11 mouse cellular contexts compared by ENCODE assay signal in the genomic region with DNA sequence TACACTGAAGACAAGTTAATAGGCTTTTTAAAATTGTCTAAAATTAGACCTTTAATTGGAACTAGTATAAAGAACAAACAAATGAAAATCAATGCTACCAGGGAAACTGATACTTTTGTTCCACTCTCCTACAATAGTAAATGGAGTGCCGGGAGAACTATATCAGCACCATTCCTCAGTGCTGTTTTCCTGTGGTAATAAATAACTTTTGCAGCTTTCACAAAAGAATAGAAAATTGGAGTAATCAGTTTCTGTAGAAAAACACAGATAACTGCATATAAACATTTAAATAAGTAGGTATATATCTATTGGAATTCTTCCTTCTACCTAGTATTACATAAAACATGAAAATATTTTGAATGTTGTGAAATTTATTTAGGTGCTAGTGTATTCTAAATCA. TPM values are rescaled to one million over a fixed set of nuclear protein-coding genes. Genes with fewer than 3 reads are reported as not detected.
A peak's percentile ranks its signal among the peaks of the same experiment; 100 is the strongest.
DNase-seq lines count a peak whose midpoint lies in the region; ATAC-seq and TF ChIP-seq lines count a peak whose summit lies in the region.
"Had no signal": no experiment of that assay in that cellular context is flagged by ENCODE, and none has a peak within 500 bp of the region (broad histone marks: within the 10 kb centered on the region; RNA-seq: fewer than 3 reads in every experiment).

No protein-coding gene starts in this region.

- no peaks in the 10 kb centered on the region for H3K9me3 ChIP-seq in hindbrain, embryonic 12.5 days (replicated peaks)
- no peaks in the 10 kb centered on the region for H3K9me3 ChIP-seq in hindbrain, embryonic 13.5 days
- no peaks in the 10 kb centered on the region for H3K9me3 ChIP-seq in midbrain, embryonic 12.5 days
- H3K9me3 ChIP-seq in midbrain, embryonic 16.5 days (replicated peaks; ENCODE audit: control insufficient read depth, low read length, poor library complexity, severe bottlenecking): no peaks in the 10 kb centered on the region
- H3K9me3 ChIP-seq in forebrain, postnatal 0 days (ENCODE audit: low read length): no peaks in the 10 kb centered on the region
- H3K9me3 ChIP-seq: embryonic facial prominence, embryonic 13.5 days had no signal

- DNase-seq in forebrain, postnatal 0 days: no peak
- no peak for DNase-seq in thymus, postnatal 14 days
- DNase-seq: cerebellum, adult 9-11 months; left cerebral cortex, postnatal 4 days; midbrain, embryonic 14.5 days had no signal

- no peak for ATAC-seq in hindbrain, embryonic 12.5 days (ENCODE audit: low FRiP score)
- ATAC-seq in hindbrain, embryonic 13.5 days (ENCODE audit: low FRiP score): no peak
- ATAC-seq in midbrain, embryonic 12.5 days (ENCODE audit: low FRiP score, low read depth): no peak
- no peak for ATAC-seq in midbrain, embryonic 16.5 days
- no peak for ATAC-seq in forebrain, postnatal 0 days
- ATAC-seq in cerebellum, adult (ENCODE audit: insufficient number of reproducible peaks, low FRiP score, low TSS enrichment): no peak

- 0 out of 2 replicates have a peak overlapping the region, but pooled peaks have one; percentile 30 for H3K4me2 ChIP-seq in hindbrain, embryonic 12.5 days (replicated peaks)
- no peak overlapping the region for H3K4me2 ChIP-seq in hindbrain, embryonic 13.5 days
- H3K4me2 ChIP-seq in midbrain, embryonic 12.5 days (replicated peaks): peak overlapping the region; percentile 32; the same call in 1 of the 2 replicates
- H3K4me2 ChIP-seq in midbrain, embryonic 16.5 days (ENCODE audit: low read length): no peak overlapping the region
- 0 out of 2 replicates have a peak overlapping the region, but pooled peaks have one; percentile 17 for H3K4me2 ChIP-seq in forebrain, postnatal 0 days (ENCODE audit: low read depth)
- H3K4me2 ChIP-seq: embryonic facial prominence, embryonic 13.5 days had no signal

- 31% methylated on average over 1 of the region's 1 CpGs for WGBS in hindbrain, embryonic 12.5 days
- 29% methylated on average over 1 of the region's 1 CpGs for WGBS in hindbrain, embryonic 13.5 days
- WGBS in midbrain, embryonic 12.5 days: 29% methylated on average over 1 of the region's 1 CpGs
- WGBS in midbrain, embryonic 16.5 days: 40% methylated on average over 1 of the region's 1 CpGs
- WGBS in forebrain, postnatal 0 days: 36% methylated on average over 1 of the region's 1 CpGs

- no peak overlapping the region for H3K27ac ChIP-seq in hindbrain, embryonic 12.5 days
- H3K27ac ChIP-seq in hindbrain, embryonic 13.5 days: no peak overlapping the region
- no peak overlapping the region for H3K27ac ChIP-seq in midbrain, embryonic 12.5 days (replicated peaks)
- H3K27ac ChIP-seq in midbrain, embryonic 16.5 days (ENCODE audit: low read length): no peak overlapping the region
- no peak overlapping the region for H3K27ac ChIP-seq in forebrain, postnatal 0 days (ENCODE audit: low read depth, low read length)
- H3K27ac ChIP-seq: embryonic facial prominence, embryonic 13.5 days had no signal

- H3K9ac ChIP-seq in hindbrain, embryonic 12.5 days: no peak overlapping the region
- H3K9ac ChIP-seq in hindbrain, embryonic 13.5 days: no peak overlapping the region
- no peak overlapping the region for H3K9ac ChIP-seq in midbrain, embryonic 12.5 days (replicated peaks)
- no peak overlapping the region for H3K9ac ChIP-seq in midbrain, embryonic 16.5 days (ENCODE audit: low read depth, low read length)
- no peak overlapping the region for H3K9ac ChIP-seq in forebrain, postnatal 0 days
- H3K9ac ChIP-seq: embryonic facial prominence, embryonic 13.5 days had no signal

- H3K4me3 ChIP-seq in hindbrain, embryonic 12.5 days: no peak overlapping the region
- H3K4me3 ChIP-seq in hindbrain, embryonic 13.5 days: no peak overlapping the region
- H3K4me3 ChIP-seq in midbrain, embryonic 12.5 days: 0 out of 2 replicates have a peak overlapping the region, but pooled peaks have one; percentile 18
- no peak overlapping the region for H3K4me3 ChIP-seq in midbrain, embryonic 16.5 days (ENCODE audit: low read depth, low read length)
- no peak overlapping the region for H3K4me3 ChIP-seq in forebrain, postnatal 0 days (ENCODE audit: low read depth, low read length)
- H3K4me3 ChIP-seq: embryonic facial prominence, embryonic 13.5 days had no signal

- no peaks in the 10 kb centered on the region for H3K27me3 ChIP-seq in hindbrain, embryonic 12.5 days
- H3K27me3 ChIP-seq in hindbrain, embryonic 13.5 days: no peaks in the 10 kb centered on the region
- no peaks in the 10 kb centered on the region for H3K27me3 ChIP-seq in midbrain, embryonic 12.5 days
- no peaks in the 10 kb centered on the region for H3K27me3 ChIP-seq in midbrain, embryonic 16.5 days (ENCODE audit: control insufficient read depth, insufficient read depth, low read depth, low read length)
- no peaks in the 10 kb centered on the region for H3K27me3 ChIP-seq in forebrain, postnatal 0 days (ENCODE audit: insufficient read depth, low read length)
- H3K27me3 ChIP-seq: embryonic facial prominence, embryonic 13.5 days had no signal

- no peaks in the 10 kb centered on the region for H3K36me3 ChIP-seq in hindbrain, embryonic 12.5 days
- H3K36me3 ChIP-seq in hindbrain, embryonic 13.5 days: no peaks in the 10 kb centered on the region
- no peaks in the 10 kb centered on the region for H3K36me3 ChIP-seq in midbrain, embryonic 12.5 days
- no peaks in the 10 kb centered on the region for H3K36me3 ChIP-seq in midbrain, embryonic 16.5 days (ENCODE audit: control insufficient read depth, insufficient read depth, low read length)
- H3K36me3 ChIP-seq in forebrain, postnatal 0 days (ENCODE audit: insufficient read depth): no peaks in the 10 kb centered on the region
- H3K36me3 ChIP-seq: embryonic facial prominence, embryonic 13.5 days had no signal

- no peaks in the 10 kb centered on the region for H3K4me1 ChIP-seq in hindbrain, embryonic 12.5 days
- peaks cover 9% of the 10 kb centered on the region for H3K4me1 ChIP-seq in hindbrain, embryonic 13.5 days (replicated peaks)
- H3K4me1 ChIP-seq in midbrain, embryonic 12.5 days: peaks cover 6% of the 10 kb centered on the region
- H3K4me1 ChIP-seq in midbrain, embryonic 16.5 days (ENCODE audit: control insufficient read depth, insufficient read depth, low read length): peaks cover 3% of the 10 kb centered on the region; the same call in 1 of the 2 replicates
- 0 out of 2 replicates have a peak, but pooled peaks cover 3% of the 10 kb centered on the region for H3K4me1 ChIP-seq in forebrain, postnatal 0 days (ENCODE audit: insufficient read depth)

- no peak for TF ChIP-seq CTCF in forebrain, postnatal 0 days (IDR thresholded peaks at IDR 0.05; ENCODE audit: low read depth)

RNA-seq across cellular contexts. Expression of a gene that starts 38.3 kb away (rescaled TPM):
- 1.8 and 2.9 TPM in 2 replicates for polyA plus RNA-seq in hindbrain, embryonic 12.5 days (2016; fragmentation: Nextera tagmentation; extraction: Ambion mirVana)
- polyA plus RNA-seq in hindbrain, embryonic 13.5 days (2015; fragmentation: Nextera tagmentation; extraction: Ambion mirVana): 3.6 and 4.0 TPM in 2 replicates
- polyA plus RNA-seq in midbrain, embryonic 12.5 days (2016; fragmentation: Nextera tagmentation; extraction: Ambion mirVana): 2.3 and 2.4 TPM in 2 replicates
- 3.1 and 4.0 TPM in 2 replicates for polyA plus RNA-seq in midbrain, embryonic 16.5 days (2015; fragmentation: Nextera tagmentation; extraction: Ambion mirVana)
- 4.1 and 4.4 TPM in 2 replicates for total RNA-seq in forebrain, postnatal 0 days (2014; rRNA removed)
- 1.6 and 2.6 TPM in 2 replicates for polyA plus RNA-seq in forebrain, postnatal 0 days (2015; fragmentation: Nextera tagmentation; extraction: Ambion mirVana)

RNA-seq across cellular contexts. Expression of a gene that starts 47.5 kb away (rescaled TPM):
- 40.5 and 49.5 TPM in 2 replicates for polyA plus RNA-seq in hindbrain, embryonic 12.5 days (2016; fragmentation: Nextera tagmentation; extraction: Ambion mirVana)
- polyA plus RNA-seq in hindbrain, embryonic 13.5 days (2015; fragmentation: Nextera tagmentation; extraction: Ambion mirVana): 53.7 and 58.8 TPM in 2 replicates
- polyA plus RNA-seq in midbrain, embryonic 12.5 days (2016; fragmentation: Nextera tagmentation; extraction: Ambion mirVana): 35.5 and 38.9 TPM in 2 replicates
- polyA plus RNA-seq in midbrain, embryonic 16.5 days (2015; fragmentation: Nextera tagmentation; extraction: Ambion mirVana): 48.8 and 53.7 TPM in 2 replicates
- total RNA-seq in forebrain, postnatal 0 days (2014; rRNA removed): 29.0 and 32.4 TPM in 2 replicates
- 44.0 and 46.0 TPM in 2 replicates for polyA plus RNA-seq in forebrain, postnatal 0 days (2015; fragmentation: Nextera tagmentation; extraction: Ambion mirVana)

Comparison
In these comparisons a context has a peak if more than half of its experiments do, and no peak if none do; other contexts are left out.
1. H3K4me2 ChIP-seq: peak in hindbrain, embryonic 12.5 days (single experiment), midbrain, embryonic 12.5 days (single experiment) and forebrain, postnatal 0 days (single experiment); none in hindbrain, embryonic 13.5 days (single experiment) and midbrain, embryonic 16.5 days (single experiment).